Mouse (Mus musculus) limb, embryonic 10.5 days (tissue): ENCODE results near the gene Actr8. TPM values are rescaled to one million over a fixed set of nuclear protein-coding genes. Genes with fewer than 3 reads are reported as not detected.

Source experiments
- microRNA-seq: library from miRNA; unstranded; fragments of <30 nt; microRNA quantifications from one replicate; pipeline ENCODE4, GENCODE M21; 2017
- polyA plus RNA-seq: library from polyadenylated mRNA; unstranded; fragments of >200 nt; fragmentation: Nextera tagmentation; extraction: Ambion mirVana; gene quantifications from 2 replicates; pipeline ENCODE4 v1.2.1, GENCODE M21; 2016

Actr8 gene
- polyA plus RNA-seq, 1 experiment from 2014 or later = 78.4 TPM

Small RNAs within 50 kb of the gene (microRNA-seq; reads per million reads assigned to microRNA genes)
- not detected for gene Mir6947

Other genes starting within 250 kb of the Actr8 start
- gene Selenok, start 10.0 kb upstream of the Actr8 start, polyA plus RNA-seq = 229 and 245 TPM in 2 replicates
- gene Il17rb, start 30.6 kb downstream of the Actr8 start, polyA plus RNA-seq = 0.69 and 1.4 TPM in 2 replicates
- gene Chdh, start 30.7 kb downstream of the Actr8 start, polyA plus RNA-seq = 0.05 TPM in 1 of 2 replicates, not detected in the other